Mouse (Mus musculus) heart, adult 11 months (tissue): ENCODE results near the gene Matk.

ENCODE experiments used
- DNase-seq: peaks from one replicate; pipeline ENCODE4 v3.0.0; 2022

Matk gene

DNA sequence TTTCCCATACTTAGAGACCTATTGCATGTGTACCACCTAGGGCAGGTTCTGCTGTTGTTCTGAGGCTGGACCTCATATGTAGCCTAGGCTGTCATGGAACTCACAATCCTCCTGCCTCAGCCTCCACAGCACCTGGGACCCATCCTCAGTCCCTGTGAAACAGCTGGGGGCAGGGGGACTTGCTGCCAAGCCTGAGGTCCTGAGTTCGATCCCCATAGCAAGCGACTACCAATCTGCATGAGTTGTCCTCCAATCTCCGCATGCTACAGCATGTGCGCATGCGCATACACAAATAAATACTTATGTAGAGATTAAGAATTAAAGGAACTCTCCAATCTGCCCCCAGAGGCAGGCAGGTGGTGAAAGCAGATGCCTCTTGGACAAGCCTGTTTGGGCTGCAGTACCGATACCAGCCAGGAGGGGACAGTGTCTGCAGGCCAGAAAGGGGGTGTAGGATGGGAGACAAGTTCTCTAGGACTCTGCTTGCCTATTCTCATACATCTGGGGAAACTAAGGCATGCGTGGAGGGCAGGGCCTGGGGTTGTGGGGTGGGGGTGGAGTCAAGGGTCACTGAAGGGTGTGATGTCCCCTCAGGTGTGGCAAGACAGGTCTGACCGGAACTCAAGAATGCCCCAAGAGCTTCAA is 34.9 kb downstream of the Matk start:
- peak; percentile 92 for DNase-seq

DNA sequence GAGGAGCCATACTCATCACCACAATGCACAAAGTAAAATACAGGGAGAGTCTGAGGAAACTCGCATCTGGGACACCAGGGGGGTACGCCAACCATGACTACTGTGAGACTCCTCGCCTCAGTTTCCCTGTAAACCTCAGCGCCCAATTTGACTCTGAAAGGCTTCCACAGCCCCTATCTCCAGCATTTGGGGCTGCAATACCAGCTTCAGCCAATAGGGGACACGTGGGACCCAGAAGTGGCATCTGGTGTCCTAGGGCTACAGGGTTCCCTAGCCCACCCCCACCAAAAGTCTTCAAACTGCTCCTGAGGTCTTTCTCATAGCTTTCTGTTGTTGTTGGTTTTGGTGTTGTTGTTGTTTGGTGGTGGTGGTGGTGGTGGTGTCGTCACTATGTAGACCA is 35.9 kb downstream of the Matk start:
- DNase-seq = no peak

DNA sequence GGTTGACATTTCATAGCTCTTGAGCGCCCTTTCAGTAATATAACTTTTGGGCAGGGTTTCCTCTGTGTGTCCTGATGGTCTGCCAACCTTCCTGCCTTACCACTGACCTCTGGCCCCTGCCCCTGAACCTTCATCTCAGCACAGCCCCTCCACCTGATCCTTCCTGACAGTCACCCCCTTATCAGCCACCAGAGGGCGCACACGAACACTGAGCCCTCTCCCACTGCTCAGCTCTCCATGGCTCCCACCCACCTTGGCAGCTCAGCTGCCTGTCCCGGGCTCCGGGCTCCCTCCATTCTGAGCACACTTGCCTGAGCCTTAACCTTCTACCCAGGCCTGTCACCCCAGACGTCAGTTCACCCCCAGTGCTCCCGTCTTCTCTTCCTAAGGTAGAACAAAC is 36.5 kb downstream of the Matk start:
- peak; percentile 97 for DNase-seq

DNA sequence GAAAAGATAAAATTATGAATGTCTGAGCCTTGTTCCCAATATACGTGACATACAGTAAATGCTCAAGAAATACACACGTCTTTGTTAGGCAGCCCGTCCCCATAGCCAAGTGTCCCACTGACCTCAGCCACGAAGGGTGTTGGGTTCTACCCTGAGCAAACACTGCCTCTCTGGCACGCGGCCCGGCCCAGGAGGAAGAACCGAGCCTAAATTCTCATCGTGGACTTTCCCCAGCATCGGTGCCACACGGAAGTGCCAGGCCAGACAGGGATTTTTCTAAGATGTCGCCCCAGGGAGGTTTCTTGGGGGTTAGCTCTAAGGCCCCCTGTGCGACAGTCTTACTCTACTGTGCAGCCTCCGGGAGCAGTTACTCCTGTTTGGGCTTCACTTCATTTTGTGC is 37.1 kb downstream of the Matk start:
- no peak for DNase-seq

DNA sequence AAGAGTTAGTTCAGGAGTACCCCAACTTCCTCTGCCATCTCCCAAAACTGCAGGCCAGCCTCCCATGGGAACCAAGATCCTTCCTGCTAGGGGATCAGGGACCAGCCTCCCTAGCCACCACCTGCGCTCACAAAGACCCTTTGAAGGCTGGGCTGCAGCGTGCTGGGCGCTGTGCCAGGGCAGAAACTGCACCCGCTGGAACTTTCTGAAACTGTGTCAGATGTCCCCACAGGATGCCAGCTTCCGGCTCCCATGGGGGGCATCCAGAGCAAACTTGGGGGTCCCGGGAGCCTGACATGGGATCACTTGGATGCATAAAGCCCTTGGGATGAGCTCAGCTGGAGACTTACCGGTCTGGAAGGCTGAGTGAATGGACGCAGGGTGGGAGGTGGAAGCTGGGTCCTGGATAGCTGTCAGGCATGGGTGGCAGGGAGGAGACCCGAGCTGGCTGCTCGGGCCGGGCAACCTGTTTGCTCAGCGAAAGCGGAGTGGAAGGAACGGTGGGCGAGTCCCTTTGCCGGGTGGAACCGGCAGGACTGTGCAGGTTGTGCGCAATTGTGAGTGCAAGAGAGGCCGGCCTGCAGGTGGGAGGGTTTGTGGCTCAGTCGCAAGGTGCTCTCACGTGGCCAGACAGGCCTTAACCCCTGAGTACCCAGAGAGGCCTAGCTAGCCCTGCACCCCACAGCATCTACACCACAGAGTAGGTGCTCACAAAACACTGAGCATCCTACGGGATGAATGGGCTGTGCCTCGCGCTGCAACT is 38.1 kb downstream of the Matk start:
- DNase-seq = no peak

DNA sequence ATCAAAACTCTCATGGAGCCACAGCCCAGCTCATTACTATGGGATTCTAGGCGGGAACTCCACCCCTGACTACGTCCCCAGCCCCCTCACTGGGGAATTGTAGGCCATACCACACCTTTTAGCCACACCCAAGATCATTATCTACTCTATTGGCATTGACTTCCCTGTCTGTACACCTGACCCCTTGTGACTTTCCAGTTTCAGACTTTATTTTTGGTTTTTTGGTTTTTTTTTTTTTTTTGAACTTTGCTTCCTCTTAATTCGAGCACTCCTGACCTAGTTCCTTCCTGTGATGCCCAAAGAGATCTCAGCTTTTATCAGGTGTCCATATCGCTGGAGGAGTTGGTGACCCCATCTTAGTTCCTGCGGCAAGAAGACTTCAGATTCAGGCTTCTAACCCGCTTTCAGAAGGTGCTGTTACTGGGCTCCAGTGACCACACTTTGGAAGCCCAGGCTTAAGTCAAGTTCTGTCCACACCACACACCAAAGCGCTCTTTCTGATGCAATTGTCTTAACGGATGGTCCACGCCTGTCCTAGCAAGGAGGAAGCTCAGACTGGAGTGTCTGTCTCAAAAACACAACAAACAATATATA is 38.9 kb downstream of the Matk start, which contains the start of gene Tjp3:
Tjp3 (minus strand) TSS at position 71 of the 594 bp plus-strand sequence.
- no peak for DNase-seq

DNA sequence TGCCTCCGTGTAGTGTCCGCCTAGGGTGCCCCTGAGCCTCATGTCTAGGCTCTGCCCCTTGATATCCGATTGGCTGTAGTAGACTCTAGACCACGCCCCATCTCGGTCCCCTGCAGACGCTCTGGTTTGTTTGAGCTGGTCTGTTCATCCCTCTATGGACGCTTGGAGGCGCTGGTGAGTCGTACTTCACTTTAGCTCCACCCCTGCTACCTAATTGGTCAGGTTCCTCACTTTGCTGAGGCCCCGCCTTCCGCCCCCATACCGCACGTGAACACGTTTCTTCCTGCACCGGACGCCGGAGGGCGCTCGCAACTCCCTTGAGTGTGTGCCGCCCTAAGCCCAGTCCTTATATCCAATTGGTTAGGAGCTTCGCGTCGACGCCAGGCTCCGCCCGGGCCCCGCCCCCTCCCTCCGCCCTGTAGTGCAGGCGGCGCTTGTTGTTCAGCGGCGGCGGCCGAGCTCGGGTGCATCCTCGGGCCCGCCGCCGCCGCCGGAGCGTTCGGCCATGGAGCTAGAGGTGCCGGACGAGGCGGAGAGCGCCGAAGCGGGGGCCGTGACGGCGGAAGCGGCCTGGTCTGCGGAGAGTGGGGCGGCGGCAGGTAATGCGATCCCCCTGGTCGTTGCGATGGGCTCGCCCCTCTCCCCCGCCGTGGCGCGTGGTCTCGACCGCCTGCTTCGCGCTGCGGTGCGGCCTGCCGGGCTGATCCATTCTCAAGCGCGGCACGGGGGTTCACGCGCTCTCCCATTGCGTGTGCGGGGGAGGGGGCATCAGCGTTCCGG is 40.0 kb downstream of the Matk start, which contains the start of gene Pip5k1c:
Pip5k1c (plus strand) TSS at position 410 of the 780 bp plus-strand sequence.
- peak; percentile 100 for DNase-seq

DNA sequence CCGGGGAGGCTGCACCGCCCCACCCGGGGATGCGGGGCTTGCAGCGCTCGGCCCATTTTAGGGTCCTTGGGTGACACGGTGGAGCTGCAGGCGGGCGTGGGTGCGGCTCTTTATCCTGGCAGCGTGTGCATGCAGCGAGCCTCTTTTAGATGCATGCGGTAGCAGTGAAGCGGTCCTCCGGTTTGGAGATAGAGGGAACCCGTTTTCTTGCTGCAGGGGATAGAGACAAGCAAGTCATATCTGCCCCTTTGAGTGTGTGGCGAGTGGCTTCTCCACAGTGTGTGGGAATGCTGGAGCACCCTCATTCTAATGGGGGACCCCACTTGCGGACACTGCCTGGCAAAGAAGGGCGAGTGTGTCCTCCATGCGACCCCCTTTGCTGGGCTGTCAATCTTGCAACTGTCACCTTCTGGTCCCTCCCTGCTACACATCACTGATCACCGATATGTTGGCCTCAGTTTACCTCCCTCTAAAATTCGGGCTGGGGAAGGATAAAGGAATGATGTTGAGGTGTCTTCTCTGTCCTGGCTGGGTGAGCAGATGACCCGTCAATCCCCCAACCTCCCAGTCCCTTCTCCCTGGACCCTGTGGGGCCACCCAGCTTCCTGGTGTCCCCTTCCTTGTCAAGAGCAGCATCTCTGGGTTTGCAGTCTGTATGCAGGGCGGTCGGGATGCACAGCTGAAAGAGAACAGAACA is 40.7 kb downstream of the Matk start:
- peak; percentile 95 for DNase-seq

DNA sequence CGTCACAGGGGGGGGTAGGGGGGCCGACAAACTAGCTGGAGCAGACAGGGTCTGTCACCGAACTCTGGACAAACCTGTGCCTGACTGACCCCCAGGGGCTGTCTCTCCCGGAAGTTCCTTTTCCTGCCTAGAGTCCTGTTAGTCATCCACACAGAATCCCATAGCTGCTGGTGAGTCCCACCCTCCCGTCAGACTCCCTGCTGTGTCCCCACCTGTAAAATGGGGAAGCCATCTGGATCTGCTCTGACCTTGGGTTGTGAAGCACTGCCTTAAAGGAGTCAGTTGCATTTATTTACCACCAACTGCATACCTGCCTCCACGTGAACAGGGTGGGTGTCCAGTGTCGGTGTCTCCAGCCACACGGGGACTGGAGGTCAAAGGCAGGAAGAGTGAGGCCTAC is 41.7 kb downstream of the Matk start:
- DNase-seq = peak; percentile 93

DNA sequence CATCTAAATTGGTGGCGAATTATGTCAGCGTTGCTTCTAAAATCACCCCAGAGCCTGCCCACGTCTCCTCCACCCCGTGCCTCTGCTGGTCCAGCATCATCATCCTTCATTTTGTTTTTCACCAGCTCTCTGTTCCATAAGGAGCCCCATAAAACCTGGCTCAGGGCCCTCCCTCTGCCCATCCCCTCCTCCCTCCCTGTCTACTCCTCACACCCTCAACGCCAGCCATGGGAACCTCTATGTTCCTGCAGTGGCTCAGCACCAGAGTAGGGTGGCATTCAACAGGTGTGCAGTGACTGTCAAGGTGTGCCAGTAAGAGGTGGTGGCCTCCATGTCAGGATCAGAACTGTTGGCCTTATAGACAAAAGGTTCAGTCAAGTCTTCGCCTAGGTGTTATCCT is 42.5 kb downstream of the Matk start:
- no peak for DNase-seq

DNA sequence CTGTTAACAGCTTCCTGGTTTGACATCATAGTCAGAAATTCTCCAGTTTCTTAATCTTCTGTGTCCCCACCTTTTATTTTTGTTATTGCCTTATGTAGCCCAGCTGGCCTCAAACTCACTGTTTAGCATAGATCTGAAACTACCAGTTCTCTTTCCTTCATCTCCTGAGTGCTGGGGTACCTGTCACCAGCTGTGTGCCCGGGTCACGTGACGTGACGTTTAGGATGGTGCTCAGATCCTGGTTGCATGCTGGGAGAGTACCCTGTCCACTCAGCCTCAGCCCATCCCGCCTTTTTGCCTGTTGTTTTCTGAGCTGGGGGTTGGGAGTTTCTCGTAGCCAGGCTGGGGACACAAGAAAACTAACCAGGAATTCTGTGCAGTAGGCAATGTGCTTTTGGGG is 44.5 kb downstream of the Matk start:
- DNase-seq = peak; percentile 94

DNA sequence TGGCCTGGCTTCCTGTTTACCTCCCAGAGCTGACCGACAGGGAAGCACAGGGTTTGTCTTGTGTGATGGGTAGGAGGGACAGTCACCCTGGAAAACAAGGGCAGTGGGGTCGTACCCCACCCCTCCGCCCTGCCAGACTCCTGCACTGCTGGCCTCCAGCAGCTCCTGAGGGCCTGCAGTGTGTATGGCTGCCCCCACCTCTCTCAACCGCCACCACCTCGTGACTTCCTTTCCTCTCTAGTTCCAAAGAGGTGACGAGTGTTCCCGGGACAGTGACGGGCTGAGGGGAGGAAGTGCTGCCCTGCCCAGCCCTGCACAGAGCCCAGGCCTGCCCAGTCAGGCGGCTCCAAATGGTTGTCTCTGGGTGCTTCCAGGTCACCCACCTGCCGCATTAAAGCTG is 45.1 kb downstream of the Matk start:
- peak; percentile 99 for DNase-seq

DNA sequence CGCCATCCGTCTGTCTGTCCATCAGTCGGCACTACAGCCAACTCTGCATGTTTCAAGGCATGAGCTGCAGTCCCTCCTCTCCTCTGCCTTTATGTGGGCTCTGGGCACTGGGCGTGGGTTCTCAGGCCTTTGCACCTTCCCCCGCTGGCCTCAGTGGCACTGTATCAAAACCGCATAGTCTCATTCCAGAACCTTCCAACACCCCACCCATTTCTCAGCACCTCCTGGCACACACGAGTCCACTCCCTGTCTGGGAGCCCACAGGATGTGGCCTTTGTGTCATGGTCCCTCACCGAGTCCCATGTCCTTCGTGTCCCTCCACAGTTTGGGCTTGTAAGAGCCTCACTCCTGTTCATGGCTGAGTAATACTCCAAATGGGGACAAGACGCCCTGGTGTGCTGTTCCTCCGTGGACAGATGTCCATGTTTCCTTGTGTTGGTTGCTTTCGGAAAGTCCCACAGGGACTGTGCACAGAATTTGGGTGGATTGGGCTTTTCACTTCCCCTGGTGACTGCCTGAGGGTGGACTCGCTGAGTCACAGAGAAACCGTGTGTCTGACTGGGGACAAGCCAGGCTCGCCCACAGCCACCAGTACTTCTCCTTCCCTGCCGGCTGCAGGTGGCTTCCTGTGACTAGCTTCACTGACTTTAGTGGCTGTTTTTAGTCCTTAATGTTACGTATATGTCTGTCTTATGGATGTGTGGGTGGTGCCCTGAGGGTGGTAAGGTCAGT is 45.8 kb downstream of the Matk start:
- peak; percentile 97 for DNase-seq

DNA sequence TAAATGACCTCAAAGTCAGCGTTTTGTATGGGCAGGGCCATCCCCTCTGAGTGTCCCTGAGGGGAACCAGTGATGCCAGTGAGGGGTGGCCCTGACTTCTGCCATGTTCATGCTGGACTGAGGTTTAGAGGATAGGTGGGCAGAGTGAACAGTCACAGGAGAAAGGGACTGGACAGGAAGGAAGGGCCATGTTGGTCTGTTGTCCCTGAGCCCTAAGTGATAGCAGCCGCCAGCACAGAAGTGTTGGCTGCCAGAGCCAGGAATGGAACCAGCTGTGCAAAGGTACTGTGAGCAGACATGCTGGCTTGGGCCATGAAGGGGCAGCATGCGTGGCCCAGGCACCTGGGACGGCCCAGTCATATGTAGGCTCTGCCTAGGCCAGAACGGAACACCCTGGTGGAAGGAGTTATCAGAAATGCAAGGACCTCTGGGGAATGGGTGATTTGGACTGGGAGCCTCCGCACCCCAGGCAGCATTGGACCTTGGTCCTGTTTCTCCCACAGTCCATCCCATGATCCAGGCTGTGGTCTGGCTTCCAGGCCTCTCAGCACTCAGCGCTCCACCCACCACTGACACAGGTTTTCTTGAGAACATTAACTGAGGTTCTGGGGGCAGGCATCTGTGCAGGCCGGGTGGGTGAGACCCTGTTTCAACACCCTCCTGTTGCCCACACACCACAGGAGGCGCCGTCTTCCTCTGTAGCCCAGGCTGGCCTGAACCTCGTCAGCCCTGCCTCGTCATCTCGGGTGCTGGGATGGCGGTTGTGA is 47.0 kb downstream of the Matk start:
- peak; percentile 90 for DNase-seq

DNA sequence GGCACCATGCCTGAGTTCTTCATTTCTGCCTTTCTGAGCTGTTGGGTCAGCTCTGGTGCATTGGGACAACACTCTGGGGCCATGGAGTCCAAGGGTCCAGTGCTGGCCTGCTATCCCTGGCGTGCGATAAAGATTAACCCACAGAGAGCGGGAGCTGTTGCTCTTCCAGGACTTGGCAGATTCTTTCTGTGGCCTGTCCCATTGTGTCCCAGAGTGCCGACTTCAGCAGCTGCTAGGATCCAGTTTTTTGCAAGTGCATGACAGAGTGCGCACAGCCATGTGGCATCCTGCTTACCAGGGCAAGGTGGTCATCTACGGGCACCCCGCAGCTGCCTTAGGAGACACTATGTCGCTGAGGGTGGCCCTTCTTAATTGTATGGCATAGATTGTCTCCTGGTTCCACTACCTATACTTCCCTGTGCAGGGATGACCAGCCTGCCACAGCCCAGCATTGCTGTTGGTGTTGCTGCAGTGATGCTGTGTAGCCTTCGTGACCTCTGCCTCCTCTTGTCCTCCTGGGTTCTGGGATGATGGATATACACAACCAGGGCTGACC is 47.7 kb downstream of the Matk start:
- DNase-seq = peak; percentile 91

DNA sequence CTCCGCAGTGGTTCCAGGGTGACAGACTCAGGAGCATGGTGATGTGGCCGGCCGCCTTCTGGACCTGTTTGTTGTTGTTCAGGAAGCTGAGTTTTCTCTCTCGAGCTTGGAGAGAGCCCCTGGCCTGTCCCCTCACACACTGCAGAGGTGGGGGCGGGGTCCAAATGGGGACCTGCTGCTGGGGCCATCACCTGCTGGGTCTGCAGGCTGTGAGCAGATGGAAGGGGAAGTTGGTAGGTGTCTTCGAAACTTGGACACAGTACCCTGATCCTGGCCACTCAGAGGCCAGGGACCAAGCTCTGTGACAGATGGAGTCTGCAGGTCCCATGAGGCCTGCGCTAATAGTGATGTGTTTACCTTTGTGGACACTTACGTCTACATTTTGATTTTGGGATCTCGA is 48.6 kb downstream of the Matk start:
- DNase-seq = peak; percentile 90

DNA sequence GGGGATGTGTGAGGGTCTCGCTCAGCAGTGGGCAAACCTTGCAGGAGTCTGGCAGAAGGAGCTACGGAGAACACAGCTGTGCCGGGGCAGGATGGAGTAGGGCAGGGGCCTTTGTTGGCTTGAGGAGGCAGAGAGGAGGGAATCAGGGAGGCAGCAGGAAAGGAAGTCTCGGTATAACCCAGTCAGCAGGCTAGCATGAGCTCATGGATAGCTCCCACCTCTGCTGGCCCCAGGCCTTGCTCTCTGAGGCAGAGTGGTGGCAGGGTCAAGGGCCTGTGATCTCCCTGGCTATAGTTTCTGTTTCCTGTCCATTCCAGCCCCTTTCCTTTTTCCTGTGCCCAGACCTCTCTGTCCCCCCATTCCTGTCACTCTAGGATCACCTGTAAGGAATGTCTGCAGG is 49.6 kb downstream of the Matk start:
- peak; percentile 95 for DNase-seq

DNA sequence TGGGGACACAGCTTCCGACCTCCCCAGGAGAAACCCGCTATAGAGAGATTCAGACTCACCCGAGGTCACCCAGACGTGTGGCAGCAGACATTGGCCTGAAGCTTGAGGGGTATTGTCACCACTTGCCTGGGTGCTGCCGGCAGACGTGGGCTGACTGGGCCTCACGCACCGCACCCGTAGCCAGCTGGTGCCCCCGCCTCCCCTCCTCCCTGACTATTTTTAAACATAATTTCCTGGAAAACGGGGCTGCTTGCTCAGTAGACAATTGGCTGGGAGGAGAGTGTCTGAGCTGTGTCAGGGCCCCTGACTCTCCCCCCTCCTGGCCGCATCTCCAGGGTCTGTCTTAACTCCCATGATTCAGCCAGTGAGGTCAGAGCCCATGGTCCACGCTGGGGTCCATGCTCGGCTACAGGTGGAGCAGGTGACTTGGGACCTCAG is 50.1 kb downstream of the Matk start:
- peak; percentile 96 for DNase-seq

DNA sequence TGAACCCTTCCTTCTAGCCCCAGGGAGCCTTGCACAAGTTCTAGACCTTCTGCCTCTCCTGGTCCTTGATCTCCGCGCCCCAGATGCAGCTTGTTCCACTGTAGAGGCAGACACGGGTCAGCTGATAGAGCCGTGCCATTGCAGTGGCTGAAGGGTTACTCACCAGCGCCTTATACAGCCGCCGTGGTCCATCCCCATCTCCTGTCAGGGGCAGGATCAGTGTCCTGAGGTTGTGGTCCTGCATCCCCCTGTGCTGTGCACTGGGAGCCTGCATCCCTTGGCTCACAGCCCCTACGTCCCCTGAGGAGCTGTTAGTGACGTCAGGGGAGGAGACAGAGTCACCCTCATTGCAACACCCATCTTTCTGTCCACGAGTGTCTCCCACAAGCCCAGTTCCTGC is 50.5 kb downstream of the Matk start:
- DNase-seq = peak; percentile 96

DNA sequence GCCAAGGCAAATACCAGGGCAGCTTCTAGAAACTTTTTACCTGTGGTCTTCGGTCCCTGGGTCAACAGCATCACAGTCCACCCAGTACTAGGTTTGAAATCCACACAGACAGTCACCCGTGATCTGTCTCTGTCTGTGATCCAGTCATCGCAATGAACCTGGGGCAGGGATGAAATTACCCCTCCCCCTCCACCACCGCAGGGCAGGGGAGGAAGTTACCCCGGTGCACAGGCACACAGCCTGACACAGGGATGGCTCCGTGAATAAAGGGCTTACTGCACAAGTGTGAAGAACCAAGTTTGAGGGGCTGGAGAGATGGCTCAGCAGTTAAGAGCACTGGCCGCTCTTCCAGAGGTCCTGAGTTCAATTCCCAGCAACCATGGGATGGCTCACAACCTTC is 51.0 kb downstream of the Matk start:
- DNase-seq = no peak
